Mouse (Mus musculus) stomach, embryonic 16.5 days (tissue): Measurements from ENCODE around the gene Nectin2. TPM values are rescaled to one million over a fixed set of nuclear protein-coding genes. Genes with fewer than 3 reads are reported as not detected.

ENCODE experiments used
- ATAC-seq: fragments of 200-750 bp; cut with Nextera tagmentation; 2 replicates; pipeline ENCODE4 v1.8.0; 2017; ENCODE audit warnings: moderate number of reproducible peaks, moderate TSS enrichment; ENCODE audit not compliant: insufficient read depth, low FRiP score
- H3K27ac ChIP-seq: fragments of 300-500 bp; sonication (generic); 2 replicates; pipeline ENCODE4 v1.5.1; 2014; ENCODE audit warnings: low read length
- H3K27me3 ChIP-seq: fragments of 300-500 bp; sonication (generic); 2 replicates; pipeline ENCODE4 v1.6.1; 2014; ENCODE audit warnings: low read length, control low read depth, mixed read lengths; ENCODE audit not compliant: control insufficient read depth, insufficient read depth
- H3K36me3 ChIP-seq: fragments of 300-500 bp; sonication (generic); 2 replicates; pipeline ENCODE4 v1.6.1; 2014; ENCODE audit warnings: low read length; ENCODE audit not compliant: control insufficient read depth, insufficient read depth
- H3K4me1 ChIP-seq: fragments of 300-500 bp; sonication (generic); 2 replicates; pipeline ENCODE4 v1.6.1; 2014; ENCODE audit warnings: low read length, control low read depth, mixed read lengths; ENCODE audit not compliant: control insufficient read depth, insufficient read depth
- H3K4me2 ChIP-seq: fragments of 300-500 bp; sonication (generic); 2 replicates; pipeline ENCODE4 v1.6.1; 2014; ENCODE audit warnings: low read depth, low read length, mixed read lengths
- H3K4me3 ChIP-seq: fragments of 300-500 bp; sonication (generic); replicated peaks from 2 replicates; pipeline ENCODE4 v1.5.1; 2014; ENCODE audit warnings: mild to moderate bottlenecking, low read length
- H3K9ac ChIP-seq: fragments of 300-500 bp; sonication (generic); 2 replicates; pipeline ENCODE4 v1.6.1; 2014; ENCODE audit warnings: low read length
- H3K9me3 ChIP-seq: fragments of 300-500 bp; sonication (generic); replicated peaks from 2 replicates; pipeline ENCODE4 v1.6.1; 2016; ENCODE audit warnings: low read length, control low read depth; ENCODE audit not compliant: control insufficient read depth
- WGBS: fragments of 180-500 bp; shearing (Covaris S2); extraction: QIAGEN DNeasy Blood & Tissue Kit; methylation state at CpG from one replicate; pipeline ENCODE4 v1.1.7; 2014; 5-methylcytosine and 5-hydroxymethylcytosine counted together
- polyA plus RNA-seq: library from polyadenylated mRNA; unstranded; fragments of >200 nt; fragmentation: Nextera tagmentation; extraction: Ambion mirVana; gene quantifications from 2 replicates; pipeline ENCODE4 v1.2.1, GENCODE M21; 2015

The Nectin2 gene
- polyA plus RNA-seq, 1 experiment from 2014 or later, result 98.6 TPM

- 79% methylated on average over 2 of the region's 2 CpGs for WGBS
- Histone ChIP-seq H3K27ac (peak overlapping the region; percentile 90), H3K4me1 (peaks cover 16% of the 10 kb centered on the region), H3K4me3 (peak overlapping the region; percentile 43), H3K9ac (no peak overlapping the region), H3K27me3 (no peaks in the 10 kb centered on the region), H3K36me3 (peaks cover 16% of the 10 kb centered on the region), H3K4me2 (peak overlapping the region; percentile 73; the same call in 1 of the 2 replicates), H3K9me3 (peaks cover 4% of the 10 kb centered on the region)
- ATAC-seq, result no peak
Measured at GRCm38 (mm10) chr7:19716822-19717221, 33.5 kb downstream of the Nectin2 start.

- Histone ChIP-seq H3K27ac (peak overlapping the region; percentile 90), H3K27me3 (no peaks in the 10 kb centered on the region), H3K36me3 (peaks cover 19% of the 10 kb centered on the region), H3K4me3 (peak overlapping the region; percentile 43), H3K4me2 (peak overlapping the region; percentile 73), H3K4me1 (peaks cover 16% of the 10 kb centered on the region), H3K9ac (peak overlapping the region; percentile 62), H3K9me3 (peaks cover 2% of the 10 kb centered on the region)
- WGBS, result 4% methylated on average over 18 of the region's 18 CpGs
- ATAC-seq, result no peak
Measured at GRCm38 (mm10) chr7:19716055-19716682, 34.1 kb downstream of the Nectin2 start.

GRCm38 (mm10) chr7:19715239-19716054 is 34.8 kb downstream of the Nectin2 start, which contains the start of gene Tomm40:
Gene Tomm40 (minus strand): TSS chr7:19715438.
- Histone ChIP-seq H3K4me3 (peak within 1 kb of the TSS; percentile 100), H3K27ac (peak within 1 kb of the TSS; percentile 90), H3K4me1 (peaks cover 16% of the 10 kb centered on the region), H3K9ac (peak within 1 kb of the TSS; percentile 97), H3K4me2 (peak within 1 kb of the TSS; percentile 85), H3K36me3 (peaks cover 11% of the 10 kb centered on the region; the same call in 1 of the 2 replicates), H3K9me3 (no peaks in the 10 kb centered on the region), H3K27me3 (no peaks in the 10 kb centered on the region)
- ATAC-seq, result peak; percentile 98
- under 1% methylated on average over 49 of the region's 59 CpGs for WGBS

GRCm38 (mm10) chr7:19714836-19715235 is 35.4 kb downstream of the Nectin2 start:
- peak overlapping the region; percentile 100 for H3K4me3 ChIP-seq
- peak overlapping the region; percentile 85 for H3K4me2 ChIP-seq
- H3K27me3 ChIP-seq, result no peaks in the 10 kb centered on the region
- ATAC-seq, result no peak
- peaks cover 16% of the 10 kb centered on the region for H3K4me1 ChIP-seq
- H3K9ac ChIP-seq, result peak overlapping the region; percentile 97
- peaks cover 8% of the 10 kb centered on the region; the same call in 1 of the 2 replicates for H3K36me3 ChIP-seq
- peak overlapping the region; percentile 80 for H3K27ac ChIP-seq
- WGBS, result under 1% methylated on average over 39 of the region's 39 CpGs
- no peaks in the 10 kb centered on the region for H3K9me3 ChIP-seq

- 89% methylated on average over 9 of the region's 9 CpGs for WGBS
- Histone ChIP-seq H3K9ac (no peak overlapping the region), H3K4me2 (no peak overlapping the region), H3K27me3 (no peaks in the 10 kb centered on the region), H3K9me3 (no peaks in the 10 kb centered on the region), H3K4me1 (peaks cover 16% of the 10 kb centered on the region), H3K36me3 (peaks cover 12% of the 10 kb centered on the region), H3K4me3 (no peak overlapping the region), H3K27ac (no peak overlapping the region)
- ATAC-seq, result no peak
Measured at GRCm38 (mm10) chr7:19713598-19713997, 36.7 kb downstream of the Nectin2 start.

GRCm38 (mm10) chr7:19713196-19713595 is 37.1 kb downstream of the Nectin2 start:
- Histone ChIP-seq H3K9me3 (no peaks in the 10 kb centered on the region), H3K36me3 (peaks cover 15% of the 10 kb centered on the region), H3K4me2 (no peak overlapping the region), H3K4me3 (no peak overlapping the region), H3K27me3 (no peaks in the 10 kb centered on the region), H3K27ac (no peak overlapping the region), H3K9ac (no peak overlapping the region), H3K4me1 (peaks cover 16% of the 10 kb centered on the region)
- WGBS, result 38% methylated on average over 4 of the region's 4 CpGs
- ATAC-seq, result no peak

- WGBS, result 65% methylated on average over 4 of the region's 4 CpGs
- H3K4me2 ChIP-seq, result no peak overlapping the region
- ATAC-seq, result no peak
- H3K27me3 ChIP-seq, result no peaks in the 10 kb centered on the region
- no peak overlapping the region for H3K27ac ChIP-seq
- no peak overlapping the region for H3K4me3 ChIP-seq
- H3K9ac ChIP-seq, result no peak overlapping the region
- peaks cover 16% of the 10 kb centered on the region for H3K4me1 ChIP-seq
- H3K36me3 ChIP-seq, result peaks cover 21% of the 10 kb centered on the region
- H3K9me3 ChIP-seq, result no peaks in the 10 kb centered on the region
Measured at GRCm38 (mm10) chr7:19712414-19712813, 37.9 kb downstream of the Nectin2 start.

- peaks cover 24% of the 10 kb centered on the region for H3K36me3 ChIP-seq
- no peak overlapping the region for H3K4me2 ChIP-seq
- H3K27ac ChIP-seq, result no peak overlapping the region
- 84% methylated on average over 10 of the region's 10 CpGs for WGBS
- H3K4me1 ChIP-seq, result peaks cover 7% of the 10 kb centered on the region; the same call in 1 of the 2 replicates
- no peaks in the 10 kb centered on the region for H3K9me3 ChIP-seq
- no peaks in the 10 kb centered on the region for H3K27me3 ChIP-seq
- H3K4me3 ChIP-seq, result no peak overlapping the region
- H3K9ac ChIP-seq, result no peak overlapping the region
- ATAC-seq, result no peak
Measured at GRCm38 (mm10) chr7:19710650-19711049, 39.6 kb downstream of the Nectin2 start.

- no peak overlapping the region for H3K27ac ChIP-seq
- no peak overlapping the region for H3K4me3 ChIP-seq
- no peaks in the 10 kb centered on the region for H3K9me3 ChIP-seq
- ATAC-seq, result no peak
- H3K27me3 ChIP-seq, result no peaks in the 10 kb centered on the region
- 95% methylated on average over 7 of the region's 7 CpGs for WGBS
- H3K9ac ChIP-seq, result no peak overlapping the region
- H3K4me2 ChIP-seq, result no peak overlapping the region
- H3K4me1 ChIP-seq, result peaks cover 11% of the 10 kb centered on the region
- H3K36me3 ChIP-seq, result peaks cover 28% of the 10 kb centered on the region
Measured at GRCm38 (mm10) chr7:19705271-19705670, 45.0 kb downstream of the Nectin2 start.
